Mouse (Mus musculus) neural tube, embryonic 13.5 days (tissue): ENCODE measurements around the gene Tsn. TPM values are rescaled to one million over a fixed set of nuclear protein-coding genes. Genes with fewer than 3 reads are reported as not detected.

Source experiments
- ATAC-seq: fragments of 200-750 bp; cut with Nextera tagmentation; 2 replicates; pipeline ENCODE4 v1.8.0; 2017; ENCODE audit warnings: low read depth, mild to moderate bottlenecking, moderate TSS enrichment, moderate library complexity
- H3K27ac ChIP-seq: fragments of 300-500 bp; sonication (generic); replicated peaks from 2 replicates; pipeline ENCODE4 v1.5.1; 2015; ENCODE audit warnings: moderate library complexity, mild to moderate bottlenecking, inconsistent platforms
- H3K27me3 ChIP-seq: fragments of 300-500 bp; sonication (generic); 2 replicates; pipeline ENCODE4 v1.6.1; 2015; ENCODE audit warnings: mild to moderate bottlenecking, inconsistent platforms
- H3K36me3 ChIP-seq: fragments of 300-500 bp; sonication (generic); 2 replicates; pipeline ENCODE4 v1.6.1; 2015; ENCODE audit warnings: mild to moderate bottlenecking, inconsistent platforms
- H3K4me1 ChIP-seq: fragments of 300-500 bp; sonication (generic); replicated peaks from 2 replicates; pipeline ENCODE4 v1.6.1; 2015; ENCODE audit warnings: inconsistent platforms
- H3K4me2 ChIP-seq: fragments of 300-500 bp; sonication (generic); 2 replicates; pipeline ENCODE4 v1.6.1; 2015; ENCODE audit warnings: inconsistent platforms, mild to moderate bottlenecking, moderate library complexity
- H3K4me3 ChIP-seq: fragments of 300-500 bp; sonication (generic); 2 replicates; pipeline ENCODE4 v1.5.1; 2015; ENCODE audit warnings: mild to moderate bottlenecking, inconsistent platforms
- H3K9ac ChIP-seq: fragments of 300-500 bp; sonication (generic); 2 replicates; pipeline ENCODE4 v1.6.1; 2015; ENCODE audit warnings: moderate library complexity, mild to moderate bottlenecking, inconsistent platforms
- H3K9me3 ChIP-seq: fragments of 300-500 bp; sonication (generic); 2 replicates; pipeline ENCODE4 v1.6.1; 2016; ENCODE audit warnings: inconsistent platforms
- WGBS: fragments of 180-500 bp; shearing (Covaris S2); methylation state at CpG from one replicate; pipeline ENCODE4 v1.1.7; 2015; 5-methylcytosine and 5-hydroxymethylcytosine counted together
- polyA plus RNA-seq: library from polyadenylated mRNA; unstranded; fragments of >200 nt; fragmentation: Nextera tagmentation; extraction: Ambion mirVana; gene quantifications from 2 replicates; pipeline ENCODE4 v1.2.1, GENCODE M21; 2015

The Tsn gene
- polyA plus RNA-seq, 1 experiment from 2014 or later: 418 TPM

GRCm38 (mm10) chr1:118297719-118298118, 13.8 kb downstream of the Tsn start:
- H3K36me3 ChIP-seq: peaks cover 88% of the 10 kb centered on the region
- no peak for ATAC-seq
- H3K27me3 ChIP-seq: no peaks in the 10 kb centered on the region
- no peak overlapping the region for H3K4me2 ChIP-seq
- no peak overlapping the region for H3K4me3 ChIP-seq
- 90% methylated on average over 2 of the region's 2 CpGs for WGBS
- H3K9me3 ChIP-seq: no peaks in the 10 kb centered on the region
- no peak overlapping the region for H3K27ac ChIP-seq
- H3K9ac ChIP-seq: no peak overlapping the region
- H3K4me1 ChIP-seq: no peaks in the 10 kb centered on the region

GRCm38 (mm10) chr1:118296673-118297072, 14.9 kb downstream of the Tsn start:
- no peak for ATAC-seq
- Histone ChIP-seq H3K4me1 (no peaks in the 10 kb centered on the region), H3K27me3 (no peaks in the 10 kb centered on the region), H3K4me3 (no peak overlapping the region), H3K4me2 (no peak overlapping the region), H3K27ac (no peak overlapping the region), H3K36me3 (peaks cover 78% of the 10 kb centered on the region), H3K9ac (no peak overlapping the region), H3K9me3 (no peaks in the 10 kb centered on the region)
- WGBS: 93% methylated on average over 3 of the region's 3 CpGs

- H3K9ac ChIP-seq: no peak overlapping the region
- no peaks in the 10 kb centered on the region for H3K4me1 ChIP-seq
- ATAC-seq: no peak
- peaks cover 60% of the 10 kb centered on the region for H3K36me3 ChIP-seq
- no peaks in the 10 kb centered on the region for H3K27me3 ChIP-seq
- H3K4me3 ChIP-seq: no peak overlapping the region
- WGBS: 74% methylated on average over 5 of the region's 5 CpGs
- H3K4me2 ChIP-seq: no peak overlapping the region
- H3K27ac ChIP-seq: no peak overlapping the region
- H3K9me3 ChIP-seq: no peaks in the 10 kb centered on the region
These were observed 16.7 kb downstream of the Tsn start for GRCm38 (mm10) chr1:118294826-118295225.

GRCm38 (mm10) chr1:118294192-118294591, 17.3 kb downstream of the Tsn start:
- Histone ChIP-seq H3K9me3 (no peaks in the 10 kb centered on the region), H3K9ac (no peak overlapping the region), H3K4me3 (no peak overlapping the region), H3K36me3 (peaks cover 53% of the 10 kb centered on the region), H3K4me1 (no peaks in the 10 kb centered on the region), H3K27me3 (no peaks in the 10 kb centered on the region), H3K4me2 (no peak overlapping the region), H3K27ac (no peak overlapping the region)
- 92% methylated on average over 3 of the region's 3 CpGs for WGBS
- ATAC-seq: no peak

GRCm38 (mm10) chr1:118292291-118292690, 19.2 kb downstream of the Tsn start:
- 97% methylated on average over 4 of the region's 4 CpGs for WGBS
- H3K4me2 ChIP-seq: no peak overlapping the region
- no peak for ATAC-seq

GRCm38 (mm10) chr1:118275139-118275538, 36.4 kb downstream of the Tsn start:
- H3K4me3 ChIP-seq: no peak overlapping the region
- WGBS: 16% methylated on average over 2 of the region's 2 CpGs
- no peaks in the 10 kb centered on the region for H3K4me1 ChIP-seq
- H3K27me3 ChIP-seq: no peaks in the 10 kb centered on the region
- H3K9me3 ChIP-seq: no peaks in the 10 kb centered on the region
- H3K27ac ChIP-seq: no peak overlapping the region
- H3K36me3 ChIP-seq: no peaks in the 10 kb centered on the region
- H3K9ac ChIP-seq: no peak overlapping the region
- H3K4me2 ChIP-seq: no peak overlapping the region
- ATAC-seq: 0 out of 2 replicates have a peak, but pooled peaks have one; percentile 63

More at GRCm38 (mm10) chr1:118292291-118292690, 19.2 kb downstream of the Tsn start:
- peaks cover 34% of the 10 kb centered on the region for H3K36me3 ChIP-seq
- no peak overlapping the region for H3K4me3 ChIP-seq
- H3K4me1 ChIP-seq: no peaks in the 10 kb centered on the region
- H3K9ac ChIP-seq: no peak overlapping the region
- H3K27me3 ChIP-seq: no peaks in the 10 kb centered on the region
- H3K27ac ChIP-seq: no peak overlapping the region
- H3K9me3 ChIP-seq: no peaks in the 10 kb centered on the region

- no peaks in the 10 kb centered on the region for H3K9me3 ChIP-seq
- no peaks in the 10 kb centered on the region for H3K36me3 ChIP-seq
- no peak for ATAC-seq
- H3K4me3 ChIP-seq: no peak overlapping the region
- H3K4me1 ChIP-seq: no peaks in the 10 kb centered on the region
- H3K27ac ChIP-seq: no peak overlapping the region
- no peak overlapping the region for H3K4me2 ChIP-seq
- 47% methylated on average over 2 of the region's 2 CpGs for WGBS
- no peaks in the 10 kb centered on the region for H3K27me3 ChIP-seq
- H3K9ac ChIP-seq: no peak overlapping the region
These were observed 59.6 kb downstream of the Tsn start for GRCm38 (mm10) chr1:118251931-118252330.

Other genes starting within 250 kb of the Tsn start
- gene Gm29106, start 135.2 kb downstream of the Tsn start, polyA plus RNA-seq: 0.33 and 0.35 TPM in 2 replicates
- gene Nifk, start 10.1 kb upstream of the Tsn start, polyA plus RNA-seq: 69.1 and 75.2 TPM in 2 replicates
- gene Clasp1, start 77.3 kb upstream of the Tsn start, polyA plus RNA-seq: 103 and 107 TPM in 2 replicates